Mouse (Mus musculus): ENCODE results near the gene Bnip3. TPM values are rescaled to one million over a fixed set of nuclear protein-coding genes. Genes with fewer than 3 reads are reported as not detected.
A peak's percentile ranks its signal among the peaks of the same experiment; 100 is the strongest.

The Bnip3 gene
- 10 to 100 TPM; 57.0 to 58.0 TPM for total RNA-seq (2021)

DNA sequence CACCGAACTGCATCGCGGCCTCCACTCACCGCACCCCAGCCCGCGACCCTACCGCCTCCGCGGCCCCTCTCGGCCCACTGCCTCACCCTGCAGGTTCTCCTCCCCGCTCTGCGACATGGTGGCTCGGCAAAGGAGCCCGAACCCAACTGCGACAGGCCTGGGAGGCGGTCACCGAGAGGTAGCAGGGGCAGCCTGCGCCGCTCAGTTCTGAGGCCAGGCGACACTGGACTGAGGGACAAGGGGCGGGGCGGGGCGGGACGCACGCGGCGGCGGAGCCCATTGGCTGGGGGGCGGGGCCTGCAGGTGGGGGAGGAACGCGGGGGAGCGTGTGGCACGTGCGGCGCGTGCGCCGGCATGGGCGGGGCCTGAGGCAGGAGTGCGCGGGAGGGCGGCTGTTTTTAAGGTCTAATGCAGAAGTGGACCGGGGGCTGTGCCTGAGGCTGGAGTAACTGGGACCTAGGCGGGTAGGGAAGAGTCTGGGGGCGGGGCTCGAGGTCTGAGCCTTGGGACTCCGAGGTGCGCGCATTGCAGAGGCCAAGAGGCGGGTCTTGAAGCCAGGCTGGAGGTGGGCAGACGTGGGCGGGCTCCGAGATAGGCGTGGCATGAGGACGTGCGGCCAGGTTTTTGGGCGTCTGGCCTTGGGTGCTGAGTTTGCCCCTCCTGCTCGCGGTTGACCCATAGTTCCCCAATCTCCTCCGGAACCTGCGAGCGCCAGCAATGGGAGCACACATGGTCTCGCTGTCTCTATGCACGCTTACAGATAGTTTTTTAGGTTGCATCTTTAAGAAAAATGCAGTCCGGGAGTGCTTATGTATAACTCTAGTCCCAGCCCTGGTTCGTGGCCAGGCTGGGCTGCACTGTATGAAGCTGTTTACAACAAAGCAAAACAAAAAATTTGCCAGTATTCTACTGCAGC lies at the start of gene Bnip3:
TSS of gene Bnip3 (minus strand) at position 243 of the 916 bp plus-strand sequence.
- intact Hi-C loops (cut with DNase I) = no loop called here
- peak; percentile 90 for DNase-seq

DNA sequence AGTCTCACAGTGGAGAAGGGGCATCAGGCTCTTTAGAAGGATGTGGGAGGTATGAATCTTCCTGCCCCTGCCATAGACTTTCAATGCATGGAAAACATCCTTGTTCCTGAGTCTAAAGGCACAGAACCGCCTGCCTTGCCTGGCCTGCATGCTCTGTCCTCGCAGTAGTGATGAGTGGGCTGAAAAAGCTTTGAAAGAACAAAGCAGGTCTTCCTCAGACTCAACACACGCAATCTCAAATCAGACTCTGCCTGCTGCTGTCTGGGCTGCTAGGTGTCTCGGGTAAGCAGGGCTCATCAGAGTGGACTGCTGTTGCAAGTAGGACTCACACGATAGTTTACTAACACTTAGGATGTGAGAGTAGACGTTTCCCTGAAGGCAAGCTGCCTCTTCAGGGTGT lies 47.8 kb upstream of the Bnip3 start:
- intact Hi-C loops (cut with DNase I) = no loop called here
- no peak for DNase-seq

DNA sequence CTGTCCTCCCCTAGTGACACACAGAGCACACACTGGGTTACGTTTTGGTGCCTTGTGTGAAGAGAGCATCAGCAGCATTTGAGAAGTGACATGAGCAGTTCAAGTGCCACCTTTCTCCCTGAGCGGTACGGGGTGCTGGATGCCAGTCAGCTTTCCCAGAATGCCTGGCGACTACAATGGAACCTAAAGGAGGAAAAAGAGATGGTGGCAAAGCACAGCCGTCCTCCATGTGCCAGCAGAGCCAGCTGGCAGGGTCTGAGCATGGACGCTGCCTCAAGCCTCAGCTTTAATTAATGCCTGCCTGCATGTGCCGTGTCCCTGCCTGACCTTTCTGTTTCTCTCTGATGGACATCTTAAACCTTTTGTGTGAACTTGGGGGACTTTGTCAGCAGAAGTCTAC lies 46.5 kb upstream of the Bnip3 start:
- intact Hi-C loops (cut with DNase I) = no loop called here
- DNase-seq = peak; percentile 37

DNA sequence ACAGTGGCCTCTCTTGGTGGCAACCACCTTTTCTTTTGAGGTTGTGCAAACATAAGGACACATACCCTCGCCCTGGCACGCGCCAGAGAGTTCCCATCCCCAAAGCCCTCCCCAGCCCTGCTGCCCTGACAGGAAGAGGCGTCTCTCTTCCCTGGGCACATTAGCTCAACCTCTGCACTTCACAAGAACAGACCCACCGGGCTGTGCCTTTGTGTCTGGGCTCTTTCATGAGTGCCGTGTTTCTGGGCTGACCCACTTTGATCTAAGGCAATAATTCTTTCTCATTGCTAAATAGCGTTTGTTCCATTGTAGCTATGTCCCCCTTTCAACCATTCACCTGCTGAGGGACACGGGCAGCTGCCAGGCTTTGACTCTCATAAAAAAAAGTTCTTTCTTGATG lies 39.0 kb upstream of the Bnip3 start:
- no peak for DNase-seq
- intact Hi-C loops (cut with DNase I) = loop anchor here (1.0 kb wide), 1 partner anchor 46 kb away; no protein-coding TSS in a partner anchor

DNA sequence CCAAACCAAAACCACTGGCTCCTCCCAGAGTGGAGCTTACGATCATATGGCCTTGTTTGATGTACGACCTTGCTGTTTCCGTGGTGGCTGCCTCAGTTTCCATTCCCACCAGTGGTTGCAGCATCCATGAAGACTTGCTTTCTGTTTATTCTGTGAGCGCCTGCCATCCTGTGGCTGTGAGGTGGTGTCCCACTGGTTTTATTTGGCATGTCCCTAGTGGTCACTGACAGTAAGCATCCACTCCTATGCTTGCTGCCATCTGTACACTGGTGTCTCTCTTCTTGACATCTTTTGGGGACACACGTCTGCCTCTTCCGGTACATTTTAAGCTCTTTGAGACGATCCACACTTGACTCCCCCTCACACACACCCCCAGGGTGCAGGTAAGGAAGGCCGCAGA lies 38.4 kb upstream of the Bnip3 start:
- DNase-seq = no peak
- intact Hi-C loops (cut with DNase I) = loop anchor here (1.0 kb wide), 1 partner anchor 47 kb away; no protein-coding TSS in a partner anchor

DNA sequence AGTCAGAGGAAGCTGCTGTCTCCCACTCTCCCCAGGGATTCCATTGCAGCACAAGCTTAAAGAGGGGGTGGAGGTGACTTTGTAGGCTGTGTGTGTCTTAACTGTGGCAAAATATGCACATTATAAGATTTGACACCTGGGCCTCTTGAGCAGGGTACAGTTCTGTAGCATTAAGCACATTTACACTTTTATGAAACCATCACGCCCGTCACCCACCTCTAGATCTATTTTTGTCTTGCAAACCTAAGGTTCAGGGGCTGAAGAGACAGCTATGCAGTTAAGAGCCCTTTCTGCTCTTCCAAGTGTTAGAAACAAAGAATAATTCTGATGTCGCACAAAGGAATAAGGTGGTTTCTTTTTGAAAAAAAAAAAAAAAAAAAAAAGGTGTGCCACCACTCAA lies 36.3 kb upstream of the Bnip3 start:
- no peak for DNase-seq
- intact Hi-C loops (cut with DNase I) = no loop called here

DNA sequence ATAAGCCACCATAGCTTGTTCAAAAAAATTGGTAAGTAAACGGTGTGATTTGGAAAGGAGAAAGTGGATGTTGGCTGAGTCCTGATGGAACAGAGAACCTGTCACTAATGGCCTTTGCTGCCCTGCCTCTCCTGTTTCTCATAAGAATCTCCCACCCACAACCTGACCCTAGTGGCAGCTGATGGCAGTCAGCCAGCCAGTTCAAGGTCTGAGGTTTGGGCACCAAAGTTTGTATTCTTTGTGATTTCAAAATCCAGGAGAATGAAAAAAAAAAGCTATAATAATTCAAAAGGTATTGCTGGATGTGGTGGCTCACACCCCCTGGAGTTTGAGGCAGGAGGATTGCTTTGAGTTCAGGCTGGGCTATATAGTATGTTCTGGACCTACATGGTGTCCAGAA lies 33.0 kb upstream of the Bnip3 start:
- DNase-seq = no peak
- intact Hi-C loops (cut with DNase I) = no loop called here

DNA sequence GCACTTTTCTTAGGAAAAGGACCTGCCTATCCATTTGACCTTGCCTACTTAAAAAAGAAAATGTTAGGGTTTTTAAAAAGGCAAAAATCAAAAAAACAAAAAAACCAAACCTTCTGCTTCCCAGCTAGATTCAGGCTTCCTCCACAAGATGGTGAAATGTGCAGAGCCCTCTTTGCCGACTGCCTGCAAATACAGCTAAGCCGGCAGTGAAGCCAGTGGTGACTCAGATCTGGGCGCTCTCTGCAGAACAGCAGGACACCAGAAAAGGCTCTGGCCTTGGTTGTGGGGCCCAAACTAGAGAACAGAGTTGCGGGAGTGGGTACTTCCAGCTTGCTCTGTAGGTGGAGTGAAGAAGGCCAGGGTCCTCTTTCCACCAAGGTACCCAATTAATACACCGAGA lies 32.3 kb upstream of the Bnip3 start:
- intact Hi-C loops (cut with DNase I) = no loop called here
- DNase-seq = no peak

DNA sequence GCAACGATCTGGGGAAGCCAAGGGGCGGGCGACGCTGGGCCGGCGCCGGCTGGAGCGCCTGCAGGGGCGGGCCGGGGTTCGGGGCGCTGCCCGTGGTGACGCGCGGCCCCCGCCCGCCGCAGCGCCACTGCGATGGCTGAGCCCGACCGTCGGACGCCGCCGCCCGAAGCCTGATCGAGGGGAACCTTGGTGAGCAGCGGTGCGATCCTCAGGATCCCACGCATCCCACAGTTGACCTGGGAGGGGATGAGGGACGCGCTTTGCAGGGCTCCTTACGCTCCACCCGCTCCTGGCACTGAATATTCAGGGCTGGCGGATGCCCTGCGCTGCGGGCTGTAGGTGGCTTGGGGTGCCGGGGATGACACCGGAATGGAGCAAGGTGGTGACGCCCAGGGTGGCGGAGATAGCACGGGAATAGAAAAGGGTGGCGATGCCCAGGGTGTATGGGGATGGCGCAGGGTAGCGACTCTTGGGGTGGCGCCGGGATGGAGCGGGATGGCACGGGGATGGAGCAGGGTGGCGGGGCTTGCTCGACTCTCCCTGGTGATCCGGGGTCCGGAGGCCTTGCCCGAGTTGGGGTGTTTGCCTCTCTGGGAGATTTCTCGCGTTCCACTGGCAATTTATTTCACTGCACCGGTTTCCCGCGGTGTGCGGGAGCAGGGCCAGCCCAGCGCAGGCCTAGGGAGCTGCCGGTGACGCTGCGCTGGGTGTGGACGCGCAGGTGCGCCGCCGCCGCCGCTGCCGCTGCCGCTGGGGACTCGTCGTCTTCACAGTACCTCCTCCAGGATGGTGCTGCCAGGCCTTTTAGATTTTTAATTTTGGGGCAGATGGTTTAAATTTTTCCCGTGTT lies 31.5 kb upstream of the Bnip3 start, which contains the start of gene Jakmip3:
TSS of gene Jakmip3 (plus strand) at position 119 of the 850 bp plus-strand sequence.
- intact Hi-C loops (cut with DNase I) = no loop called here

DNA sequence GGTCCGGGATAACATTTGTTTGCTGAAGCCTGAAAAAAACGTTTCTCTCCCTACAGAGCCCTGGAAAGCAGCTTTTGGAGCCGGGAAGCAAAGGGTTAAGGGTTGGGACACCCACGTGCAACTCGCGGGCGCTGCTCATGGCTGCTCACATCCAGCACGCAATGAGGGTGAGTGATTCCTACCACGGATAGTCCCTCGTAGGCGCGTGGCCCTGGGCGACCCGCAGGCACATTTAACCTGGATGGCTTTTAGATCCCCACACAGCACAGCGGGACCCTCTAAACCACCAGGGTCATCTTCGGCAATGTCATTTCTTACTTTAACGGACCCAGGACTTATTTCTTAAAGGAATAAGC lies 30.9 kb upstream of the Bnip3 start:
- peak; percentile 42 for DNase-seq
- intact Hi-C loops (cut with DNase I) = no loop called here

More for the DNA sequence above, 31.5 kb upstream of the Bnip3 start, which contains the start of gene Jakmip3:
- DNase-seq = no peak

DNA sequence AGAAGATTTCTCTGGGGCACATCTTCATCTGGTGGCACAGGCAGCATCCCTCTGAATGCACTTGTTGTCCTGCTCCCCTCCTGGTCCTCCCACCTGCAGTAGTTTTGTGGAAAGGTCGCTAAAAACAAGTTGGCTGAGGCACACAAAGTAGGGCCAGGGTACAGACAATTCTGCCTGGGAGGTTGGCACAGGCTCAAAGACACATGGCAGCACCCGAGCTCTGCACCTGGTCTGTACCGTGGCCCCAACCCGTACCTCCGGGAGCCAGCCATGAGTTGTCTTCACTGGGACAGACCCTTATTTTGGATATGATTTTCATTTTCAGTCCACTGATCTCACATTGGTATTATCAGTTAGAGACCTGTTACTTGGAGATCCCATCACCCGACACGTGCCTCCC lies 29.7 kb upstream of the Bnip3 start:
- intact Hi-C loops (cut with DNase I) = no loop called here
- no peak for DNase-seq

DNA sequence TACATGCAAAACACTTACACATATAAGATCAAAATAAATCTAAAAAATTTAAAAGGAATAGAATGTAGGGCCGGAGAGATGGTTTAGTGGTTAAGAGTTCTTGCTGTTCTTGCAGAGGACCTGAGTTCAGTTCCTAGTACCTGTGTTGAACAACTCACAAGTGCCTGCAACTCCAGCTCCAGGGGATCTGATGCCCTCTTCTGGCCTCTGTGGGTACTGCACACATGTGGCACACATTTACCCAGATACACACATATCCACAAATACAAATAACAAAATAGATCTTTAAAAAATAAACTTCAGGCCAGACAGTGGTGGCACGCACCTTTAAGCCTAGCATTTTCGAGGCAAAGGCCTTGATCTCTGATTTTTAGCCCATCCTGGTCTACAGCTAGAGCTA lies 25.2 kb upstream of the Bnip3 start:
- DNase-seq = no peak
- intact Hi-C loops (cut with DNase I) = no loop called here

DNA sequence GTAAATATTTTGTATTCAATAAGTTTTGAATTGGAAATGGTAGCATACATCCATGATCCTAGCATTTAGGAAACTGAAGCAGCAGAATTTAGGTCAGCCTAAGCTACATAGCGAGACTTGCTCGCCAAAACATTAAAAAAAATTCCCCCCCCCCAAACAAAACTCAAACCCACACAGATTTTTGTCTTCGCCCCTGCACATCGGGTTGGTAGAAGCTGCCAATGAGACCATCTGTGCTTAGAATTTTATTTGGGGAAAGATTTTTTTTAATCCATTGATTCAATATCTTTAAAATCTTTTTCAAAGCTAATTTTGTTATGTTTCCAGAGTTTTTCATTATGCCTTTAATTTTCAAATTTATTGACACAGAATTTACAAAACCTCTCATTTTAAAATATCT lies 19.1 kb upstream of the Bnip3 start:
- intact Hi-C loops (cut with DNase I) = no loop called here
- no peak for DNase-seq

DNA sequence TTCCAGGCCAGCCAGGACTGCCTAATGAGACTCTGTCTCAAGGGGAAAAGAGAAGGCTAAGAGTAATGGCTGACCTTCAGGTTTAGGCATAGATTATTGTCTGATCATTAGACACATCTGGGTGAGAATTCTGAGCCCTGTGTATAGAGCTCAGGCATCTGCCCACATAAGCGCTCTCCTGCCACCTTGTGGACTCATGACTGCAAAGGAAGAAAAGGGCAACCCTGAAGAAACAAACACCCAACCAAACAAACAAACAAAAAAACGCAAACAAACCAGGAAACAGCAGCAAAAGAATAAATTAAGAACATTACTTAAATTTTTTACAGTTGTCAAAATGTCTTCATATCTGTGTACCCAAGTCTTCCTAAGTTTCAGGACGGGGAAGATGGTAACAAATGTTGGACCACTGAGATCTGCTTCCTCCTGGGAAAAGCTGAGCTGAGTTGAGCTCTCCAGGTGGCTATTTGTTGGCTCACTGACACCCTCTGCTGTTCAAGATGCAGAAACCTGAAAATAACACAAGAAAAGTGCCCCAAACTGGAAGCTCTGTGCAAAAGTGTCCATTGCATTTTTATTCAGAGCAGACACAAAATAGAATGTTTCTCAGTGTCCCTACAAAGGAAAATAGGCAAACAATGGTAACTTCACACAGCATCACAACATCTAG lies 14.6 kb upstream of the Bnip3 start:
- no peak for DNase-seq
- intact Hi-C loops (cut with DNase I) = no loop called here

DNA sequence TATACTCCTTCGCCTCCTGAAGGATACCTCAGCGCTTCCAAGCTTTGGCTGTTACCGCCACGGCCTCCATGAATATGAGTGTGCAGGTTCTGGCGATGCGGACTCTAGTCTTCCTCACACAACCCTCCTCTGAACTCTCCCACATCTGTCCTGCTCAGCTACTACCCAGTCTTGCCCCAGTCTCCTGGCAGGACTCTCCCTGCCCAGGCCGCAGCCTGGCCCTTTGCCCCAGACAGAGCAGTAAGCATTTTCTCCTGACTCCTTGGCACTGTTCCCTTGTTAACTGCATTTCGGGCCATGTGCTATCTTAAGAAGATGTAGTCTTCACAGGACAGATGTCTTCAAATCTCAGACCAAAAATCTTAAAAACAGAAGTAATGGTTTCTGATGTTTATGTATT lies 12.3 kb upstream of the Bnip3 start:
- intact Hi-C loops (cut with DNase I) = no loop called here
- no peak for DNase-seq

DNA sequence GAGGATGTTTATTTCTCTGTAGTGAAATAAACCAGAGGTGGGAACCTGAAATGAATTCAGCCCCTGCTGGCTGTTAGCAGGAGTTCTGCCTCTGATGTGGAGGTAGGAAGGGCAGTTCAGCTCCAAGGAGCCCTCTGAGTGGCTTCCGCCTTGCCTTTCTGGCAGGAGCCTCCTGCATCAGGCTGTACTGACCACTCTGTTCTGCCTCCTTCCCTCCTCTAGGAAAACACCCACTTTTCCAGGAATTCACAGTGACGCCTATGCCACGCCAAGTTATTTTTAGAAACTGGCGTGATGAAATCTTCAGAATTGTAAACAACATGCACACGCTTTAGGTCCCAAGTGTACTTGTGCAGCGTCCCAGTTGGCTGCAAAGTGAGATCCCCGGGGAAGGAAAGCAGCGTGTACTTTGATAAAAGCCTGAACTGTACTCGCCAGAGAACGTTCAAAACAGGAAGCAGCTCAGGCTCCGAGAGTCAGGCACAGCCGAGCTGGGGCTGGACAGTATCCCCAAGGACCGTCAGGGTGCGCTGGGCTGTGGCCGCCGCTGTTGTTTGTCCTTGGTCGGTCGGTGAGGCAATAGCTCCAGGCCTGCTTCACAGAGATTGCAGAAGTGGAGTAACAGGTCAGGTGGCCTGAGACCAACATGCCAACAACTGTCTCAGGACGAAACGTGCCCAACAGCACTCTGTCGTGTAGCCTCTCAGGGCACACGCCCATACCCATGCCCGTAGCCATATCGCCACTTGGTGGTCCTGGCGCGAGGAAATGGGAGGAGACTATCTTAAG lies 10.0 kb upstream of the Bnip3 start:
- intact Hi-C loops (cut with DNase I) = no loop called here
- no peak for DNase-seq

DNA sequence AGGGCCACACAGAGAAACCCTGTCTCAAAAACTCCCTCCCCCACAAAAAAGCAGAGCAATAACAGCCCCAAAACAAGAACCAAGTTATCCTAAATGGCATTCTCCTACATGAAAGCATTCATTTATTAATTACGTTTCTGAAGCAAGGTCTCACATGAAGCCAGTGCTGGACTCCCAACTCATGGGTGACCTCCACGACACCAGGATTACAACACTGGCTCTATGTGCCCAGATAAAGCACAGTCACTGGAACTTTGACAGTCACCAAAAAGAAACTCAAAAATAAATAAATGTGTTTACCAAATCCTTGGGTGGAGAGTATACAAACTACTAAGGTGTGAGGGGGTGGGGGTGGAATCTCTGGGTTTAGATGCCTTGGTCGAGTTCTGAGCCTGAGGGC lies 4.3 kb upstream of the Bnip3 start:
- DNase-seq = no peak

DNA sequence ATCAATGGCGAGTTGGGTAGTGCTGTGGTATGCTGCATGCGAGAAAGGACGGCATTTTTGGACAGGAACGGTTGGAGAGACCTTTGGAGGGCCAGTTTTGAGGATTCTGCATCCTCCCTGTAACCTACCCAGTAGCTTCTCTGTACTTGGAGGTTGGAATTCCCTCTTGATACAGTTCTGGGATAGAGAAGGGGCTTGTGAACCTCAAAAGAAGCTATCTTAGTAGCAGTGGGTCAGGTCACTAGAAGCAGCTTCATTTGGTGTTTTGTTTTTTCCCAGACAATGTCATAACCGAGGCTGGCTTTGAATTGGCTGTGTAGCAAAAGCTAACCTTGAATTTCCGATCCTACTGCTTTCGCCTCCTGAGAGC lies 859 bp upstream of the Bnip3 start:
- intact Hi-C loops (cut with DNase I) = no loop called here
- no peak for DNase-seq

More for the DNA sequence above, 4.3 kb upstream of the Bnip3 start:
- intact Hi-C loops (cut with DNase I) = no loop called here

DNA sequence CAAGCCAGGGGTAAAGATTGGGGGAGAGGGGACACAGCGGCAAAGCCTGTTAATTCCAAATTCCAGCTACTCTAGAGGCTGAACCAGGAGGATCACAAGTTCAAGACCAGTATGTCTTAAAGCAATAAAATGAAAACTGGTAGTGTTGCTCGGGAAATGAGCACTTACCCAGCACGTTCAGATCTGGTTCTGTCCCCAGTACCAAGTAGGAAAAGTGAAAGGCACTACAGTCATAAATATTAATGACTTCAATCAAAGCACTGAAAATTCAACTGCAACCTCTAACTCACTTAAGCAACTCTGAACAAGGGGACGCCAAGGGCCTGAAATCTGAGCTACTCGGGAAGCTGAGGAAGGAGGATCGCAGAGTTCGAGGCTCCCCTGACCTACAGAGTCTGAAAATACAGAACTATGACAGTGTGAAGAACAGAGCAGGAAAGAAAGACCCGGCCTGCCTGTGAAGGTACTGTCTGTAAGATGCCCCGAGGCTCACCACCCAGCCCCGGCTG lies 497 bp downstream of the Bnip3 start:
- intact Hi-C loops (cut with DNase I) = no loop called here
- no peak for DNase-seq

DNA sequence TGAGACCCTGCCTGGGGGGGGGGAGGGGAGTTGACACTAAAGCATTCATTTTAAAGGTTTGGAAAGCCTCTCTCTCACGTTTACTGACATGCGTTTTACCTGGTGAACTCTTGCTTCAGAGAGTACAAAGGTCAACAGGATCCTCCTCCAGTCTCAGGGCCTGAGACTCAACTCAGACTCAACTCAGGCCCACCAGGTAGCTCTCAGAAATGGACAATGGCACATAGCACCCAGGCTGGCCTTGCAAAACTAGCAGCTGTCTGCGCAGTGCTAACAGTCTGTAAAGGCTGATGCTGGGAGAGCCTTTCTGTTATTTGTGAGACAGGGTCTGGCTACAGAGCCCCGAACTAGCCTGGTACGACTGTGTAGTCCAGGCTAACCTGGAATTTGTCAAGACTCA lies 1.3 kb downstream of the Bnip3 start:
- no peak for DNase-seq
- intact Hi-C loops (cut with DNase I) = no loop called here

All from left cerebral cortex, postnatal 4 days (tissue).